Mouse (Mus musculus) thymus, postnatal 36 days (tissue): ENCODE data around the gene Gpr107.
"Not testable (repeated sequence)": the region's sequence is repeated elsewhere in the genome, so short reads cannot be mapped to it uniquely, and the experiment has no call there.

ENCODE experiments used
- DNase-seq, 2 experiments: peaks; one replicate each; pipeline ENCODE4 v3.0.0; 2022; ENCODE audit warnings: mixed read lengths in 2 of 2

Gene Gpr107

DNA sequence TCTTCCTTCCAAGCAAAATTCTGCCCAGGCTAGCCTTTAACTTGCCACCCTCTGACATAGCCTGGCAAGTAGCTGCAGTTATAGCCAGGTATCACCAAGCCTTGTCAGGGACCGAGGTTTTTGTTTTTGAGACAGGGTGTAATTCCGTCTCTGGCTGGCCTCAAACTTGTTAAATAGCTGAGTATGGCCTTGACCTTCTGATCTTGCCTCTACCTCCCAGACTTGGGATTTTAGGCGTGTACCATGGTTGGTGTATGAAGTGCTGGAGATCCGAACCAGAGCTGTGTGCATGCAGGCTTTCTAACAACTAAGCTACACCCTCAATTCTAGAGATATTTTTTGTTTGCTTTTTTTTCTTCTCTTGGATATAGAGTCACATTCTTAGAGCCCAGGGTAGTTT, 9.5 kb downstream of the Gpr107 start:
- DNase-seq, result no peak

DNA sequence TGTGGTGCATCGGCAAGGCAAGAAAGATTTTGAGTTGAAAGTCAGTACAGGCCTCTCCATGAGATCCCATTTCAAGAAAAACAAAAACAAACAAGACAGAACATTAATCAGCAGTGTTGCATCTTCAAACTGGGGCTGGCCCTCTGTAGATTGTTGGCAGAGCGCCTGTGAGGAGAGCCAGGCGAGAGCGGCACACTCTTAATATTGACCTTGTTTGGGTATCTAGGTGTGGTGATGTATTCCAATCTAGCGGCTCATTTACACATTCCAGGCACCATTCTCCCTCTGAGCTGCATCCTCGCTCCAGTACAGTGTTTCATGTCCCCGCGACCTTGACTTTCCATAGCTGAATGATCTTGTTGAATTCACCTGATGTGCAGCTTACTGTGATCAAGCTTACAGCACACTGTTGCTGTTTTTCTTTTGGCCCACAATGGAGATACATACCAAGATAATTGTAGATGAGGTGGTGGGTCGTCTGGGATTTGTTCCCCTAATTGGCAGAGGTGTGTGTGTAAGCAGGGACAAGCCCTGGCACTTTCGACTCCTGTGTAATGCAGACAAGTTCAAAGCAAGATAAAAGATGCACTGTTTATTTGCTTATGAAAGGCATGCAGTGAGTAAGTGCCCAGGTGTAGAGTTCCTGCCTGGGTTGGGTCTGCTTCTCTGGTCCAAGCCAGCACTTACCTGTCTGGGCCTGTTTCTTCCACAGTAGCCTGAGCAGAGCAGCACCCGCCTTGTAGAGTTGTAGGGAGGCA, 11.4 kb downstream of the Gpr107 start:
- DNase-seq, result no peak

DNA sequence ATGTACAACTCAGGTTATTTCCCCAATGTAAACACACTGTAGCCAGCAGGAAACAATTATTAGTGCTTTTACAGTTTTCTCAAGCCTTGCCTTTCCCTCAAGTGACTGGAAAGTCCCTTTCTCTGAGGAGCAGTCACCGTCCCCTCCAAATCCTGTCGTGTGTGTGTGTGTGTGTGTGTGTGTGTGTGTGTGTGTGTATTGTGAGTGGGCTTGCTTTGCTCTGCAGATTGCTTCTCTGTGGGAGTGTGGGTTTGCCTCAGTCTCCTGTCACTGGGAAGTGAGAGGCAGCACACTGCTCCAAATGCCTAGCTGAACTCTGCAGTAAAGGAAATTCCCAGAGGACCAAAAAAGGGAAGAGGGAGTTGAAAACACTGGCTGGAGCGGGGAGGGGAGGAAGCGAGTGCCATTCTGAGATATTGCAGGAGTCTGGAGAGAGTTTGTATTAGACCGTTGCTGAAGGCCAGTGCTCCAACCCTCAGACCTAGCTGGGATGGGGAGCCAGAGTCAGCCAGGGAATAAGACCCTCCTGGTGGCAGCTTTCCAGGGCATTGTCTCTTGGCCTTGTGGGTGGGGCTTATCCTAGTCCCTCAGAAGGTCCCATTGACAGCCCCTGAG, 12.8 kb downstream of the Gpr107 start:
- DNase-seq, result no peak

DNA sequence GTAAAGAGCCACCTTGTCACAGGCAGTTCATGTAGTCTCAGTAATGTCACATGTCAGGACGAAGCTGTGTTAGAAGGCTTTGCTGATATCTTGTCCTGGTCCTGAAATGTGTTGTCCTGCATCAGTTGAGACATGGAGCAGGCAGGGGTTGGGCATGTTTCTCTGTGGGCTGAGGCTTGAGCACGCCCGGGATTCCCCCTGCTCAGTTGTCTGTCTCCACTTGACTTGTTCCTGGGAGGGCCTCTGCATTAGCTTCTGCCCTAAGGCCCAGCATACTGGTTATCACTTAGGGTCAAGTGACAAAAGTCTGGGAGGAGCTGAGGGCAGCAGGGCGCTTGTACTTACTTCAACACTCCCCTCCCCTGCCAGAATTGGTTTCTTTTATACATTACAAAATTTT, 13.4 kb downstream of the Gpr107 start:
- no peak for DNase-seq

DNA sequence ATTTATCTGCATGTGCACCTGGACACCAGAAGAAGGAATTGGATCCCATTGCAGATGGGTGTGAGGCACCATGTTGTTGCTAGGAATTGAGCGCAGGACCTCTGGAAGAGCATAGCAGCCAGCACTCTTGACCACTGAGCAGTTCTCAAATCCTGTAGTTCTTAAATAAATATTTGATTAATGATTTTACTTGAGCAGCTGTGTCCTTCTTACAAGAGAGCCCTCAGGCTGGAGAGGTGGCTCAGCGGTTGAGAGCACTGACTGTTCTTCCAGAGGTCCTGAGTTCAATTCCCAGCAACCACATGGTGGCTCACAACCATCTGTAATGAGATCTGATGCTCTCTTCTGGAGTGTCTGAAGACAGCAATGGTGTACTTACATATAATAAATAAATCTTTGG, 15.5 kb downstream of the Gpr107 start:
- not testable (repeated sequence) for DNase-seq

DNA sequence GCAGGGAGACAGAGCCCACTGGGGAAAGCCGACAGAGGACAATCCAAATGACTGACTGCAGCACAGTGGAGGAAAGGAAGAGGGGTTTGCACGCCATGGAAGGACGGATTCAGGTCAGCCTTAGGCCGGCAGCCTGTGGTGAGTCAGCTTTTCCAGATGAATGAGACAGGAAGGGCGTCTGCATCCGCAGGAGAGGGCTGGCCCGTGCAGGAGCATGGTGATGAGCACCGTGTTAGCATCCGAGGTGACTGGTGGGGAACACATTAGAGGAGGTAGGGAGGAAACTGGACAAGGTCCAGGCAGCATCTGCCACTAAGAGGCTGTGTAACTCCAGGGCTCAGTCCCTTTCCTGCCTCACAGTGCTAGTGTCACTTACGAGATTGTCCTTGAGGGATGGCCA, 16.9 kb downstream of the Gpr107 start:
- no peak for DNase-seq

DNA sequence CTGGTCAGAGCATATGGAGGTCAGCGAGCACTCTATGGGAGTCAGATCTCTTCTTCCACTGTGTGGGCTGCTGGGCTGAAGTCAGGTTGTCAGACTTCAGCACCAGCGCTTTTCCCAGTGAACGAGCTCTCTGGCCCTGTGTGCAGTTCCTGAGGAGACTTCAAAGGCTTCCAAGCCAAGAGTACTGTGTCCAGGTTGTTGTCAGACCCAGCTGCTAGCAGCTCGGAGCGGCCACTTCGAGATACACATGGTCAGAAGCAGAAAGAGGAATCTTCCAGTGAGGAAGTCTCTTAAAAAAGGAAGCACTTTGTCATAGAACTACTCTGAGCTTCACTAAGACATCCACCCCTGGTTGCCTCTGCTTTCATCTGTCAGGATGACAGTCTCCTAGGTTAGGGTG, 18.0 kb downstream of the Gpr107 start:
- no peak for DNase-seq

DNA sequence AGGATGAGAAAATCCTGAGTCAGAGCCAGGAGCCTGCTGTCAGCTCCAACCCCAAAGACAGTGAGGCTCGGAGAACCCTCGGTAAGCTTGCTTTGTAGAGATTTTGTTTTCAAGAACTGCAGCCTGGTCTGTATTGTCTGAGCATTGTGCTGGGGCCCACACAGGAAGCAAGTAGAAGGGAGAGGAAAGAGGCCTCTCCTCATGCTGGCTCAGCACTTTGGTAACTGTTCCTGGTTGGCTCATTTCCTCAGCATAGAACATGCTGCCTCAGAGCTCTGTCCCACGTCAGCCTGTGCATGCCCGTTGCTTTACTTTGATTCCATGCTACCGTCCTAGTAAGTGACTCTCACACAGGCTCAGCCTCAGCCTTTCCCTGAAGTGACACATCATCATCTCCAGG, 19.9 kb downstream of the Gpr107 start:
- DNase-seq, result peak in 1 of 2 experiments; percentile 23

DNA sequence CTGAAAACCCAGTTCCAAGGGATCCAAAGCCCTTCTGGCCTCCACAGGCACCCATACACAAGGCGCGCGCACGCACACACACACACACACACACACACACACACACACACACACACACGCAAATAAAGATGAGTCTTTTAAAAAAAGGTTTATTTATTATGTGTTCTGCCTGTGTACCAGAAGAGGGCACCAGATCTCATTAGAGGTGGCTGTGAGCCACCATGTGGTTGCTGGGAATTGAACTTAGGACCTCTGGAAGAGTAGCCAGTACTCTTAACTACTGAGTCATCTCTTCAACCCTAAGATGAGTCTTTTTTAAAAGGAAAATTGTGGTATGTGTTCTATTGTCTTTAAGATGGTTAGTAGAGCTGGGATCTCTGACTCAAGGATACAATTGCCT, 20.4 kb downstream of the Gpr107 start:
- DNase-seq, result no peak

DNA sequence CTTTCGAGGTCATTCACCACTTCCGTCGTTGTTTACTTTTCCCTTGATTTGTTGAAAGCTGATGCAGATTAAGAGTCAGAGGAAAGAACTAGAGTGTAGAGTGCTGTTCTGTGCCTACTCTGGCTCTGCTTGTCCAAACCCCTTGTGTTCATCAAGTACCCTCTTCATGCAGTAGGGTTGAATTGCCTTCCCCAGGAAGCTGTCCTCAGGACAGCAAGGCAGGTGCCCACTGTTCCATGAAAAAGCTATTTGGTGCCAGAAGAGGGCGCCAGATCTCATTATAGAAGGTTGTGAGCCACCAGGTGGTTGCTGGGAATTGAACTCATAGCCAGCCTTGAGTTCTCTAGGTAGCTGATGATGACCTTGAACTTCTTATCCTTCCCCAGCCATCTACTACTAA, 21.2 kb downstream of the Gpr107 start:
- DNase-seq, result no peak

DNA sequence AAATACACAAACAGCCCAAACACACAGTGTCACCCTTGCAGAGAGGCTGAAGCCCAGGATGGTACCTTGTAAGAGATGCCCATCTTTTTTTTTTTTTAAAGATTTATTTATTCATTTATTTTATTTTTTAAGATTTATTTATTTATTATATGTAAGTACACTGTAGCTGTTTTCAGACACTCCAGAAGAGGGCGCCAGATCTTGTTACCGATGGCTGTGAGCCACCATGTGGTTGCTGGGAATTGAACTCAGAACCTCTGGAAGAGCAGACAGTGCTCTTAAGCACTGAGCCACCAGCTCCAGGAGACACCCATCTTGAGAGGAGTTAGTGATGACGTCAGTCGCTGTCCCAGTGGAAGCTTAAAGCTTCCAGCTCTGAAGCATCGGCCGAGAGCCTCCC, 26.5 kb downstream of the Gpr107 start:
- peak in 1 of 2 experiments; percentile 24 for DNase-seq

DNA sequence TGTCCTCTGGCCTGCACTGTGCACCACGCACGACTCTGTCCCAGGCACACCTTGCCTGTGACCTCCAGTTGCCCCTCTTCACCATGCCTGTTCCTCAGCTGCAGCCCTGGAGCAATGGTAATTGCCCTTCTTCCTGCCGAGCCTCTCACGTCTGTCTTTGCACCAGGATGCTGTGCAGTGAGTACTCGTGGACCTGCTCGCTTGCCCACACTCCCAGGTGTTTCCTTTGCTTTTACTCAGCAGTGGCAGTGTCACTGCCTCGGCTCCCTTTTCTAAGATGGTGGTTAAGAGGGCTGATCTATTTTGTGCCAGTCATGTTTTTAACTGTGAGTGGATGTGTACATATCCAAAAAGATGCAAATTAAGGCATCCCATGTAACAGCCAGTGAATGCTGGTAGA, 27.4 kb downstream of the Gpr107 start:
- peak; percentile 19 to 47 for DNase-seq

DNA sequence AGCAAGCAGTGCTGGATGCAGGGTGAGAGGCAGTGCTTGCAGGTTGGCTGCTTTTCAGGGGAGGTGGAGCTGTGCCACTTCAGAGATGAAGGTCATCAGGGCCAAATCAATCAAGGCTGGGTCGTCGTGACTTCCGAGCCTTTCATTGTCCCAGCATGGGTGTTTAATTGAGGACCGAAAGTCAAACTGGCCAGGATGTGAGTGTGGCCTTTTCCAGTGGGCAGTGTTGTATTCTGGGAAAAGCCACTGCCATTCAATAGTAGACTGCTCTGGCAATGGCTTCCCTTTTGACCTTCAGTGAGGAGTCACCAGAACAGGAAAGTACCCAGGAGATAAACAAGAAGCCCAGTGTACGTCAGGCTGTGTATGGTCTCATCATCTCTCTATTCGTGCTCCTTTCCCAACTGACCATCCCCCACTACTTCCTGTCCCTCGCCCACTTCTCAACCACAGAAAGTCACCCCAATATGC, 28.0 kb downstream of the Gpr107 start:
- no peak for DNase-seq

DNA sequence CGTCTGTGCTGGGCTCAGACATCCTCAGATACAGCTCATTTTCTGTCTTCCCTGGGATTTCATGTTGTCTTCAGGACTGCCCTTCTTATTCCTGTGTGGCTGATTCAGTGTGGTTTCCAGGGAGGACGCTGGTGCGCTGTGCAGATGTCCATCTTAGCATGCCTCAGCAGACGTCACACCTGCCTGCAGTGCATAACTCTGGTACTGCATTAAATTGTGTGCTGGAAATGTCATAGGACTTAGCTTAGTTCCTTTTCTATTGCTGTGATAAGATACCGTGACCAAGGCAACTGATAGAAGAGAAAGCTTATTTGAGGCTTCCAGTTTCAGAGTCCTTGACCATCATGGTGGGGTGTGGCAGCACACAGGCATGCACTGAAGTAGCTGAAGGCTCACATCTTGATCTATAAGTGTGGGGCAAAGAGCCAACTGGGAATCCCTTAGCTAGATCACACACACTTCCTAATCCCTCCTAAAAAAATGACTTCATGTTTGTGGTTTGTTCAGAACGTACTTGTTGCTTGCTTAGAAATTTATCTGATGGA, 30.7 kb downstream of the Gpr107 start:
- no peak for DNase-seq

DNA sequence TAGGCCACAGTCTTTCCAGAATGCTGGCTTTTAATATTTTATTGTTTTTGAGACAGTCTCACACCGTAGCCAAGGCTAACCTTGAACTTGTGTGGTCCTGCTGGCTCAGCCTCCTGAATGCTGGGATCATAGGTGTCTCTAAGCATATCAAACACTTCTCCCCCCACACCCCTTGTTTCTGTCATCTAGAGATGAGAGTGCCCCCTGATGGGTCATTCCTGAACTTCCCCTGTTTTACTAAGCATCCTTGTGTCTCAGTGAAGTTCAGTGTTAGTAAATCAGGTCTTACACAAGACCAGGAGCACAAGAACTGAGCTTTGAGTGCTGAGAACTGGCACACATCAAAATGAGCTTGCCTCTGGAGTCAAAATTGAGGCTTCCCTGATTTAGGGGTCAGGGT, 31.7 kb downstream of the Gpr107 start:
- DNase-seq, result no peak

DNA sequence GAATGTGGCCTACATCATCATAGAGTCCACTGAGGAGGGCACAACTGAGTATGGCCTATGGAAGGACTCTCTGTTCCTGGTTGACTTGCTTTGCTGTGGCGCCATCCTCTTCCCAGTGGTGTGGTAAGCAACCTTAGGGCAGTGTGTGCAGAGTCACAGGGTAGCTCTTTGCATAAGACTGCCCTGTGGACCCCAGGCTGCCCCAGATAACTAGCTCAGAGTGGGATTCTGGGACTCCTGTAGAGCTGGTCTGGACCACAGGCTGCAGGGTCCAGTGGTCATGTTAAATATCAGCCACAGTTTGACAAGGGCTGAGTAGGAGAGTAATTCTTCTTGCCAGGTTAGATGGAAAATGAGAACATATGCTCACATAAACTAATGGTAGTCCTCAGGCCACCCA, 36.6 kb downstream of the Gpr107 start:
- DNase-seq, result no peak

DNA sequence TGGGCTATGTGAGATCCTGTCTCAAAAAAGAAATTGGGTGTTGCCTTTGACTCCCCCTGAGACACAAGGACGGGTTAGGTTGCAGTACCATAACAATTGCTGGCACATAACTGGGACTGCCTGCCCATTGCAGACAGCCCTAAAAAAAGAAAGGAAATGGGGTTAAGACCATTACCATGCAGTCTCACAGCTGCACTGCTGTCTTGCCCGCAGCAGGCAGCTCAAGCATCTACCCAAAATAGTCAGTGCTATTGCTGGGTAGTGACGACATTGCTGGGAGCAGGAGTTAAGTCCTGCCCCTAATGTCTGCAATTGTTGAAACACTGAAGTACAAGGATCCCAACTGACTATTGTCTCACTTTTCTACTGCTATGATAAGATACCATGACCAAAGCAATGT, 37.5 kb downstream of the Gpr107 start:
- DNase-seq, result no peak

DNA sequence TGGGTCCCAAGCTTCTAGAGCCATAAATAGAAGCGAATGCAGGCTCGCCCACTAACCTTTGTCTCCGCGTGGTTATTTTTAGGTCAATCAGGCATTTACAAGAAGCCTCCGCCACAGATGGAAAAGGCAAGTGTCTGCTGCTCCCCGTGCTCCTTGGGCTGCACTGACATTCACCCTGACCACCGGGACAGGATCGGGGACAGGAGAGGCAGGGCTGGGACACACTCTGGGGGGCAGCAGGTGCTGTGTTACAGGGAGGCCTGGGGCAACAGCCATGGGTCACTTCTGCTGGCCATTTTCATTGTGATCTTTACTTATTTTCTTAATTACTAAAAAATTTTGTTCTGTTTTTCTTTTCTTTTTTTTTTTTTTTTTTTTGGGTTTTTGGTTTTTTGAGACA, 39.6 kb downstream of the Gpr107 start:
- no peak for DNase-seq

DNA sequence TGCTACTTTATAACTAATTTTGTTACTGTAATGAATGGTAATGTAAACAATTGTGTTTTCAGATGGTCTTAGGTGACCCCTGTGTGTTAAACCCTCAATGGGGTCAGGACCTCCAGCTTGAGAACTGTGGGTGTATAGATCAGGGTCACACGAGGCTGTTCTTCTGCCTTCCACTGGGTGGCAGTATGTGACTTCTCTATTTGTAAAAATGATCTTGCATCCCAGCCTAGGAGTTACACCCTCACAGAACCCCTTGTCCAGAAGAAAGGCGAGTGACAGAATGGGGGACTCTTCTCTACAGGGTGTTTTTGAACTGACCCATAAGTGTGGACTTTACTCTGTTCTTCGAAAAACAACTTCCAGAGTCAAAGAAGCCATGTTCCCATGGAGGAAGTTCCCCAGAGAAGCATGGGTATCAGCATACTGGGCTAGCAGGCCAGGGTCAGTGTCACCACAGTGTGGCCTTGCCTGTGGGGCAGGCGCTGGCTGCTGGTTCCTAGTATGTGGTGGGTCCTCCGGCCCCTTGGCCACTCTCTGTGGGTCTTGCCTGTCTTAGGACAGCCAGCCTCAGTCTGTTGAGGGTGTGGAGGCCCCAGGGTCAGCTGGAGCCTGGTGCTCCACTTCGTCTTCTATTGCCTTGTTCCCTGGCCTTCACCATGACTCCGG, 42.4 kb downstream of the Gpr107 start:
- DNase-seq, result peak in 1 of 2 experiments; percentile 14

DNA sequence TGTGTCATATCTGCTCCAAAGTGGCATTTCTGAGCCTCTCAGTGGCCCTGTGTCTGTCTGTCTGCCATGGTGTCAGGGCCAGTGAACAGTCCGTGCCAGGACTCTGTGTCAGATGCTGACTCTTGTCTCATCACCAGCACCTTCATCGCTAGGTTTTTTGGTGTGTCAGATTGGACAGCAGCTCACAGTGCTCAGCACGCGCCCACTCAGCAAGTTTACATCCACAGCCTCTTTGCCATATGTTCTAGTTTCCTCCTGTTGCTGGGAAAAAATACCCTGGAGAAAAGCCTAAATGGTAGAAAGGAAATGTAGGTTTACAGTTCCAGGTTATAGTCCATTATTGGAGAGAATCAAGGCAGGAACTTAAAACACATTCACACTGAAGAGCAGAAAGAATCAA, 46.5 kb downstream of the Gpr107 start:
- DNase-seq, result no peak

DNA sequence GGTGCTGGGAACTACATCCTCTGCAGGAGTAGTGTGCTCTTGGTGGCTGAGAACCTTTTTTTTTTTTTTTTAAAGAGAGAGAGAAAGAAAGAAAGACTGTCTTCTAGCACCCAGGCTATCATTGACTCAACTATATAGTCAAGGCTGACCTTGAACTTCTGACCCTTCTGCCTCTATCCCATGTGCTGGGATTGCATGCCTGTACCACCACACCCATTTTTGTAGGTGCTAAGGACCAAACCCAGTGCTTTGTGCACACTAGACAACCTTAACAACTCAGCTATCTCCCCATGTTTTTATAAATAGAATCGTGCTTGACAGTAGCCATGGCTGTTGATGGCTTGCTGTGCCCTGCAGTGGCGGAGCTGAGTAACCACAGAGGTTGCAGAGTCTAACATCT, 47.9 kb downstream of the Gpr107 start:
- no peak for DNase-seq

DNA sequence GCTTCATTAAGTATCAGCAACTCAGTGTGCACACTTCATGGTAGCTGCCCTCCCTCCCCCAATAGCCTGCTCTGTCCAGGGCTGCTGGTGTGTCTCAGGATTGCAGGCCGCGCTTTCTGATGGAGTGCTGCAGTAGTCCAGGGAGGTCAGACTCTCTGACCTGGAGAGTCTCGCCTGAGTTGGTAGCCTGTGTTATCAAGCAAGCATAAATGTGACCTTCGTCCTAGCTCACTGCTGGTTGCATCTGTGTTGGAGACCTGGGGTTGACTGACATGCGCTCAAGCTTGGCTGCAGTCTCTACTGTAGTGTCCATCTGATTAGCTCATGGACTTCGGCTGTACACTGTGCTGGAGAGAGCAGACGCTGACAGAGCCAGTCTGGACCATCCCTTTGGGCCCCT, 49.7 kb downstream of the Gpr107 start:
- DNase-seq, result no peak

DNA sequence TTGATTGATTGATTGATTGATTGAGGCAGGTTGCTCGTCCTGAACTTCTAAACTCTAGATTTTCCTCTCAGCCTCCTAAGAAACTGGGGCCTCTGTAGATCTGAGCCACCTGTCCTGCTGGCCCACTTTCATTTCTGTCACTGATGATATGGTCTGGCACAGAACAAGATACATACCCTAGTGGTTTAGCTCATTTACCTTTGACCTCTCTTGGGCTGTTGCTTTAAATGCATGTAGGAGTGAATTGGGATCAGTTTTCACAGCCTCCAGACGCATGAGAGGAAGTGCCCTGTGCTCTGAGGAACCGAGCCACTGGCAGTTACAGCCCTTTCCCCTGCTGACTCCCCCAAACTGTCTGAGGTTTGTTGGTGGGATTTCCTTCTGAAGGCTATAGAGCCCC, 50.2 kb downstream of the Gpr107 start:
- no peak for DNase-seq

DNA sequence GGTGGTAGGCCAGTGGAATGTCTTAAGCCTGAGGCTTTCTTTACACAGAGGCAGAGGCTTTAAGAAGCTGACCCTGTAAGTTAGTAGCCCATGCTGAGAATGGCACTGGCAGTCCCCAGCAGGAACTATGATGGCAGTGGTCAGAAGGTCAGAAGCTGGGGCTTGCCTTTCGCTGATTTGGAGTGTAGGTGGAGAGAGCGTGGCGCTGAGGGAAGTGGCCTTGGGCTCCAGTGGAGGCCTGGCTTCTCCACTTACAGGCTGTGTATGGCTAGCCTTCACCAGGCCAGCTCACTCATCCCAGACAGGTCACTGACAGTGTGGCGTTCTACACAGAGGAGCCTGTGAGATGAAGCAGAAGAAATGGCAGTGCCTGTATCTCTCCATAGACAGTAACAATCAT, 50.8 kb downstream of the Gpr107 start:
- DNase-seq, result no peak
